Mouse (Mus musculus) adrenal gland, postnatal 4 days (tissue): ENCODE results near the gene Slc39a9. TPM values are rescaled to one million over a fixed set of nuclear protein-coding genes. Genes with fewer than 3 reads are reported as not detected.

Experiments
- DNase-seq, 2 experiments: peaks; one replicate each; pipeline ENCODE4 v3.0.0; 2021 to 2022; ENCODE audit warnings: low spot score in 2 of 2, mixed read lengths in 2 of 2
- long read RNA-seq, 2 experiments: library from polyadenylated mRNA; stranded (forward); transcript quantifications; one replicate each; pipeline ENCODE4 v2.0.0; 2021
- total RNA-seq, 2 experiments: library from RNA; stranded (reverse); gene quantifications; 2 replicates each; pipeline ENCODE4 v1.2.3; 2021

Slc39a9 gene
- 10 to 100 TPM; 43.2 to 47.9 TPM for total RNA-seq
- long read RNA-seq, experiment 1, full-length matches to known transcripts, result 2 of 11 reads
- long read RNA-seq, experiment 1, partial matches to known transcripts, result 0 of 11 reads
- long read RNA-seq, experiment 1, other reads (novel, unspliced or antisense), result 9 of 11 reads
- long read RNA-seq, experiment 2, full-length matches to known transcripts, result 9 of 23 reads
- long read RNA-seq, experiment 2, partial matches to known transcripts, result 12 of 23 reads
- long read RNA-seq, experiment 2, other reads (novel, unspliced or antisense), result 2 of 23 reads

- peak; percentile 73 to 81 for DNase-seq
Measured at GRCm38 (mm10) chr12:80643693-80644505, at the start of gene Slc39a9, which contains the start of gene Erh. Slc39a9 (plus strand) TSS chr12:80643883. Erh (minus strand) TSS chr12:80644341.

GRCm38 (mm10) chr12:80594141-80594540, 49.5 kb upstream of the Slc39a9 start:
- DNase-seq, result no peak

- no peak for DNase-seq
Measured at GRCm38 (mm10) chr12:80594781-80595180, 48.9 kb upstream of the Slc39a9 start.

- no peak for DNase-seq
Measured at GRCm38 (mm10) chr12:80595566-80595965, 48.1 kb upstream of the Slc39a9 start.

GRCm38 (mm10) chr12:80595968-80596367, 47.7 kb upstream of the Slc39a9 start:
- no peak for DNase-seq

- DNase-seq, result no peak
Measured at GRCm38 (mm10) chr12:80598236-80598635, 45.4 kb upstream of the Slc39a9 start.

- DNase-seq, result no peak
Measured at GRCm38 (mm10) chr12:80598756-80599155, 44.9 kb upstream of the Slc39a9 start.

- no peak for DNase-seq
Measured at GRCm38 (mm10) chr12:80601597-80602269, 42.0 kb upstream of the Slc39a9 start.

GRCm38 (mm10) chr12:80602432-80602831, 41.3 kb upstream of the Slc39a9 start:
- DNase-seq, result no peak

GRCm38 (mm10) chr12:80603566-80603965, 40.1 kb upstream of the Slc39a9 start:
- DNase-seq, result no peak

- DNase-seq, result no peak
Measured at GRCm38 (mm10) chr12:80604218-80604617, 39.5 kb upstream of the Slc39a9 start.

GRCm38 (mm10) chr12:80608576-80608975, 35.1 kb upstream of the Slc39a9 start:
- DNase-seq, result no peak

GRCm38 (mm10) chr12:80609928-80610327, 33.8 kb upstream of the Slc39a9 start:
- no peak for DNase-seq

- no peak for DNase-seq
Measured at GRCm38 (mm10) chr12:80612113-80612791, 31.4 kb upstream of the Slc39a9 start.

- no peak for DNase-seq
Measured at GRCm38 (mm10) chr12:80615371-80616257, 28.1 kb upstream of the Slc39a9 start.

- no peak for DNase-seq
Measured at GRCm38 (mm10) chr12:80620501-80620900, 23.2 kb upstream of the Slc39a9 start.

GRCm38 (mm10) chr12:80631790-80632189, 11.9 kb upstream of the Slc39a9 start:
- no peak for DNase-seq

GRCm38 (mm10) chr12:80642725-80643692, 674 bp upstream of the Slc39a9 start:
- peak; percentile 24 to 45 for DNase-seq

GRCm38 (mm10) chr12:80644506-80644868, 804 bp downstream of the Slc39a9 start:
- DNase-seq, result no peak
